Mouse (Mus musculus) kidney, embryonic 15.5 days (tissue): ENCODE results near the gene Ankib1. TPM values are rescaled to one million over a fixed set of nuclear protein-coding genes. Genes with fewer than 3 reads are reported as not detected.

Experiments
- microRNA-seq: library from miRNA; unstranded; fragments of <30 nt; microRNA quantifications from one replicate; pipeline ENCODE4, GENCODE M21; 2016
- polyA plus RNA-seq: library from polyadenylated mRNA; unstranded; fragments of >200 nt; fragmentation: Nextera tagmentation; extraction: Ambion mirVana; gene quantifications from 2 replicates; pipeline ENCODE4 v1.2.1, GENCODE M21; 2015

Ankib1 gene
- polyA plus RNA-seq, 1 experiment from 2014 or later, result 12.3 TPM

Small RNA genes within 50 kb of the gene (microRNA-seq; reads per million reads assigned to microRNA genes)
- gene Gm22926, result not detected
- gene Gm26238, result not detected

Other genes with a start within 250 kb of the Ankib1 start
- 3.0 and 3.4 TPM in 2 replicates for gene 1700109H08Rik, start 231.4 kb downstream of the Ankib1 start, polyA plus RNA-seq
- 16.8 and 18.3 TPM in 2 replicates for gene Pex1, start 206.9 kb downstream of the Ankib1 start, polyA plus RNA-seq
- gene Rbm48, start 206.3 kb downstream of the Ankib1 start, polyA plus RNA-seq, result 14.1 and 15.1 TPM in 2 replicates
- not detected in 2 replicates for gene Tmbim7, start 151.7 kb downstream of the Ankib1 start, polyA plus RNA-seq
- 71.5 and 73.3 TPM in 2 replicates for gene Gatad1, start 145.7 kb downstream of the Ankib1 start, polyA plus RNA-seq
- gene Krit1, start 259 bp upstream of the Ankib1 start, polyA plus RNA-seq, result 47.6 and 48.8 TPM in 2 replicates
- 0.09 TPM in 1 of 2 replicates, not detected in the other for gene Lrrd1, start 42.2 kb upstream of the Ankib1 start, polyA plus RNA-seq
- gene Mterf1a, start 91.0 kb upstream of the Ankib1 start, polyA plus RNA-seq, result 7.8 and 9.9 TPM in 2 replicates
- gene Akap9, start 125.1 kb upstream of the Ankib1 start, polyA plus RNA-seq, result 124 and 126 TPM in 2 replicates